Mouse (Mus musculus) liver, embryonic 13.5 days (tissue): ENCODE measurements around the gene Sppl2b. TPM values are rescaled to one million over a fixed set of nuclear protein-coding genes. Genes with fewer than 3 reads are reported as not detected.
"Not testable (repeated sequence)": the region's sequence is repeated elsewhere in the genome, so short reads cannot be mapped to it uniquely, and the experiment has no call there.

Experiments
- ATAC-seq: fragments of 200-750 bp; cut with Nextera tagmentation; 2 replicates; pipeline ENCODE4 v1.8.0; 2017; ENCODE audit warnings: low read depth, mild to moderate bottlenecking, moderate number of reproducible peaks, moderate library complexity
- DNase-seq: peaks from one replicate; pipeline ENCODE4 v3.0.0; 2022
- H3K27ac ChIP-seq: fragments of 300-500 bp; sonication (generic); 2 replicates; pipeline ENCODE4 v1.5.1; 2015; ENCODE audit warnings: moderate library complexity, mild to moderate bottlenecking, inconsistent platforms
- H3K27me3 ChIP-seq: fragments of 300-500 bp; sonication (generic); 2 replicates; pipeline ENCODE4 v1.6.1; 2015; ENCODE audit warnings: mild to moderate bottlenecking, inconsistent platforms
- H3K36me3 ChIP-seq: fragments of 300-500 bp; sonication (generic); 2 replicates; pipeline ENCODE4 v1.6.1; 2015; ENCODE audit warnings: mild to moderate bottlenecking, inconsistent platforms
- H3K4me1 ChIP-seq: fragments of 300-500 bp; sonication (generic); replicated peaks from 2 replicates; pipeline ENCODE4 v1.6.1; 2015; ENCODE audit warnings: inconsistent platforms
- H3K4me2 ChIP-seq: fragments of 300-500 bp; sonication (generic); 2 replicates; pipeline ENCODE4 v1.6.1; 2015; ENCODE audit warnings: inconsistent platforms, mild to moderate bottlenecking, moderate library complexity
- H3K4me3 ChIP-seq: fragments of 300-500 bp; sonication (generic); replicated peaks from 2 replicates; pipeline ENCODE4 v1.5.1; 2015; ENCODE audit warnings: mild to moderate bottlenecking, inconsistent platforms
- H3K9ac ChIP-seq: fragments of 300-500 bp; sonication (generic); 2 replicates; pipeline ENCODE4 v1.6.1; 2015; ENCODE audit warnings: mild to moderate bottlenecking, inconsistent platforms
- H3K9me3 ChIP-seq: fragments of 300-500 bp; sonication (generic); replicated peaks from 2 replicates; pipeline ENCODE4 v1.6.1; 2016; ENCODE audit warnings: inconsistent platforms
- WGBS: fragments of 180-500 bp; shearing (Covaris S2); methylation state at CpG from one replicate; pipeline ENCODE4 v1.1.7; 2015; ENCODE audit not compliant: insufficient replicate concordance; 5-methylcytosine and 5-hydroxymethylcytosine counted together
- polyA plus RNA-seq: library from polyadenylated mRNA; unstranded; fragments of >200 nt; fragmentation: Nextera tagmentation; extraction: Ambion mirVana; gene quantifications from 2 replicates; pipeline ENCODE4 v1.2.1, GENCODE M21; 2015

Sppl2b gene
- polyA plus RNA-seq, 1 experiment from 2014 or later: 56.8 TPM

DNA sequence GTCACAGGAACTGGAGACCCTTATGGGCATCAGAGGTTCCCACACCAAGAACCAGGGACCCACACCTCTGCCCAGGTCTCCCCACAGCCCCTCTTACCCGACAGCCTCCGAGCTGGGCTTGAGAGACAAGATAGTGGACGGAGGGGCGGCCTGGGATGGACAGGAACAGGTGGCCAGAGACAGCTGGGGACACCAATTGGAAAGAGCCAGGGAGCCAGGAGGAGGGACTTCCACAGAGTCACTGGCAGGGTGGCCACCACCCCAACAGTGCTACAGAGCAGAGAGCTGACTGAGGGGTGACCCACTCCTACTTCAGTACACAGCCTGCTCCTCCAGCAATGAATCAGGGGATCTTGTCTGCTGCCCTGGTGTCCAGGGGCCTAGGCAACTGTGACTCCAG lies 41.7 kb upstream of the Sppl2b start, which contains the start of gene Jsrp1:
Gene Jsrp1, minus strand, starts transcription at position 133 of the 400 bp plus-strand sequence.
- no peak within 1 kb of the TSS for H3K4me2 ChIP-seq
- no peak within 1 kb of the TSS for H3K27ac ChIP-seq
- H3K27me3 ChIP-seq: peaks cover 50% of the 10 kb centered on the region
- H3K4me3 ChIP-seq: no peak within 1 kb of the TSS
- DNase-seq (no peak), ATAC-seq (no peak)
- peaks cover 26% of the 10 kb centered on the region for H3K4me1 ChIP-seq
- WGBS: 63% methylated on average over 4 of the region's 4 CpGs
- H3K9ac ChIP-seq: no peak within 1 kb of the TSS
- H3K9me3 ChIP-seq: no peaks in the 10 kb centered on the region
- no peaks in the 10 kb centered on the region for H3K36me3 ChIP-seq

DNA sequence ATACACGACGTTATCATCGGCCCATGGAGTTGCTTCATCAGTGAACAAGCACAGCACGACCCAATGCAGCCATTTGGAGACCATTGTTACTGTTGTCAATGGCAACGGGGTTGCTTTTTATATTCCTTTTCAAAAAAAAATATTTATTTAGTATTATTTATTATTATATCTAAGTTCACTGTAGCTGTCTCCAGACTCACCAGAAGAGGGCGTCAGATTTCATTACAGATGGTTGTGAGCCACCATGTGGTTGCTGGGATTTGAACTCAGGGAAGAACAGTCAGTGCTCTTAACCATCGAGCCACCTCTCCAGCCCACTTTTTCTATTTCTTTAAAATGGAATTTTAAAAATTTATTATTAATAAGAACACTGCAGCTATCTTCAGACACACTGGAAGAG lies 40.3 kb upstream of the Sppl2b start:
- H3K4me2 ChIP-seq: no peak overlapping the region
- H3K4me1 ChIP-seq: peaks cover 29% of the 10 kb centered on the region
- ATAC-seq: no peak
- no peak overlapping the region for H3K4me3 ChIP-seq
- no peaks in the 10 kb centered on the region for H3K9me3 ChIP-seq
- H3K27me3 ChIP-seq: peaks cover 36% of the 10 kb centered on the region
- no peak overlapping the region for H3K27ac ChIP-seq
- H3K9ac ChIP-seq: no peak overlapping the region
- no peak for DNase-seq
- WGBS: 57% methylated on average over 7 of the region's 7 CpGs
- H3K36me3 ChIP-seq: no peaks in the 10 kb centered on the region

DNA sequence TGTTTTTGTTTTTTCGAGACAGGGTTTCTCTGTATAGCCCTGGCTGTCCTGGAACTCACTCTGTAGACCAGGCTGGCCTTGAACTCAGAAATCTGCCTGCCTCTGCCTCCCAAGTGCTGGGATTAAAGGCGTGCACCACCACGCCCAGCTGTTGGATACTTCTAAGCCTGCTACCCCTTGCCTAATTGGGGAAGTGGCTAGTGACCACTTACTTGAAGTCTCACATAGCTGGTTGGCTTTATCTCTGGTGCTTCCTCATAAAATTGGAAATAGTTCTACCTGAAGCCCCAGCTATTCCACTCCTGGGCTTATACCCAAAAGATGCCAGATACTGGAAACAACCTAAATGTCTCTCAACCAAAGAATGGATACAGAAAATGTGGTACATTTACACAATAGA lies 38.8 kb upstream of the Sppl2b start:
- ATAC-seq, DNase-seq, H3K9me3 ChIP-seq, H3K4me2 ChIP-seq, H3K27ac ChIP-seq, H3K9ac ChIP-seq, H3K4me3 ChIP-seq, H3K36me3 ChIP-seq: not testable (repeated sequence)
- WGBS: 49% methylated on average over 3 of the region's 3 CpGs
- peaks cover 21% of the 10 kb centered on the region for H3K27me3 ChIP-seq
- peaks cover 31% of the 10 kb centered on the region for H3K4me1 ChIP-seq

DNA sequence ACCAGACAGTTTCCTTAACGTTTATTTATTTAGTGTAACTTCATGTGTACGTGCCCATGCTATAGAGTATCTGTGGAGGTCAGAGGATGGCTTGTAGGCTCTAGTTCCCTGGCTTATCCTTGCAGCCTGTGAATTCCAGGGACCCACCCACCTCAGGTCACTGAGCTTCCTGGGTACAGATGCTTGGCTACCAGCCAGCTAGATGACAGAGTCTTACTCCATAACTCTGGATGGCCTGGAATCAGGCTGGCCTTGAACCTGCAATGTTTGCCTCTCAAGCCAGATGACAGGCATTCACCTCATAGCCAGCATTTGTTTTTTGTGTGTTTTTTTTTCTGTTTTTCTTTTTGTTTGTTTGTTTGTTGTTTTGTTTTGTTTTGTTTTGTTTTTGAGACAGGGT lies 37.9 kb upstream of the Sppl2b start:
- Histone ChIP-seq H3K4me2 (no peak overlapping the region), H3K36me3 (no peaks in the 10 kb centered on the region), H3K27ac (peak overlapping the region; percentile 3; the same call in 1 of the 2 replicates), H3K4me1 (peaks cover 33% of the 10 kb centered on the region), H3K4me3 (no peak overlapping the region), H3K9me3 (no peaks in the 10 kb centered on the region), H3K9ac (no peak overlapping the region), H3K27me3 (peaks cover 12% of the 10 kb centered on the region)
- no peak for ATAC-seq
- no peak for DNase-seq
- 69% methylated on average over 2 of the region's 2 CpGs for WGBS

DNA sequence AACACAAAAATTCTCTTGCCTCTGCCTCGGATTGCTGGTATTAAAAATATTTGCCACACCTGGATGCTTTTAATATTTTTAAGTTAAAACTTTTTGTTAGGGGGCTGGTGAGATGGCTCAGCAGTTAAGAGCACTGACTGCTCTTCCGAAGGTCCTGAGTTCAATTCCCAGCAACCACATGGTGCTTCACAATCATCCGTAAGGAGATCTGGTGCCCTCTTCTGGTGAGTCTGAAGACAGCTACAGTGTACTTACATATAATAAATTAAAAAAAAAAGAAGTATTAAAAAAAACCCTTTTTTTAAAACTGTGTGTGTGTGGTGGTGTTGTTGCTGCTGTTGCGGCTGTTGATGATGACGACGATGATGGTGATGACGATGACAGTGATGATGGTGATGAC lies 37.1 kb upstream of the Sppl2b start:
- not testable (repeated sequence) for H3K27me3 ChIP-seq, ATAC-seq, H3K4me3 ChIP-seq, H3K9me3 ChIP-seq, H3K36me3 ChIP-seq, DNase-seq
- 81% methylated on average over 7 of the region's 7 CpGs for WGBS
- peak overlapping the region; percentile 36; the same call in 1 of the 2 replicates for H3K4me2 ChIP-seq
- H3K9ac ChIP-seq: peak overlapping the region; percentile 54; the same call in 1 of the 2 replicates
- peaks cover 40% of the 10 kb centered on the region for H3K4me1 ChIP-seq
- peak overlapping the region; percentile 94 for H3K27ac ChIP-seq

DNA sequence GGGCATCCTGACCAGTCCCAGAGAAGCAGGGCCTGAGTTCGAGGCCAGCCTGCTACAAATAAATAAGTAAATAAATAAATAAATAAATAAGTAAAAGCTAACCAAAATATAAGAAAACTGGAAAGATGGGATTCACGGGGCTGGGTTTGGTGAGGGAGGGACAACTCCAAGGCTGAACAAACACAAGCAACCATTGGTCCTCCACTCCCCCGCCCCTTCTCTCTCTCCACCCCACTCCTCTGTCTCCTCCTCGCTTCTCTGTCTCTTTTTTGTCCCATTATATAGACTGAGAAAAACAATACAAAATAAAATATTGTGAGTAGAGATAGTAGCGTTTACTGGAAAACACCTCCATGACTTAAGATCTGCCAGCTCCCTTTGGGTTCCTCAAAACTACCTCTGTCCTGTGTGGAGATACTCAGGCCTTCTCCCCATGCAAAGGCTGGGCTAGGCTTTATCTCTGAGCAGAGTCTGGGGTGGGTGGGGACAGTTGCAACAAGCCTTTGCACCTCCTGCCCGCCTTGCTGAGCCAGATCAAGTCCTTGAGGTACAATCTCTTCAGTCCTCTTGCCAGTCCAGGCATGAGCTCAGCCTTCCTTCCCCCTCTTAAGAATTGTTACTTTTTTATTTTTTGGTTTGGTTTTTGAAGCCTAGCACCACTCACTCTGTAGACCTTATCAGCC lies 36.3 kb upstream of the Sppl2b start:
- Histone ChIP-seq H3K27ac (peak overlapping the region; percentile 94), H3K9me3 (no peaks in the 10 kb centered on the region), H3K4me3 (no peak overlapping the region; the same call in 1 of the 2 replicates), H3K4me1 (peaks cover 48% of the 10 kb centered on the region), H3K4me2 (peak overlapping the region; percentile 36), H3K36me3 (no peaks in the 10 kb centered on the region), H3K9ac (peak overlapping the region; percentile 54), H3K27me3 (no peaks in the 10 kb centered on the region)
- 36% methylated on average over 6 of the region's 6 CpGs for WGBS
- DNase-seq (peak; percentile 85), ATAC-seq (peak; percentile 99)

DNA sequence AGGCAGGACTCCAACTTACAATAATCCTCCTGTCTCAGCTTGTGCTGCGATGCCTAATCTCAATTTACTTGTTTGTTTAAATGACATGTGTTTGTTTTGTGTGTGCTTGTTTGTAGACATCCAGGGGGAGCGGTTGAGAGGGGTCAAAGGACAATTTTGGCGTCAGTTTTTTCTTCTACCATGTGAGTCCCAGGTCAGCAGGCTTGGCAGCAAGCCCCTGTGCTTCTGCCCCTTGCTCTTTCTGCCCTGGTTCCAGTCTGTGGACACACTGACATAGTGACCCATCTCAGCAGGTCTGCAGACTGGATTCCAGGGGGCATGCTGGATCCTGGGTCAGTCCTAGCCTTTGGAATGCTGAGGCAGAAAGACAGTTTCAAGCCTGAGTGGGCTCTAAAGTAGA lies 35.7 kb upstream of the Sppl2b start:
- Histone ChIP-seq H3K9ac (peak overlapping the region; percentile 54), H3K4me3 (no peak overlapping the region), H3K4me1 (peaks cover 54% of the 10 kb centered on the region), H3K4me2 (peak overlapping the region; percentile 36), H3K9me3 (no peaks in the 10 kb centered on the region), H3K36me3 (no peaks in the 10 kb centered on the region), H3K27ac (peak overlapping the region; percentile 94), H3K27me3 (no peaks in the 10 kb centered on the region)
- 52% methylated on average over 3 of the region's 3 CpGs for WGBS
- DNase-seq (no peak), ATAC-seq (no peak)

DNA sequence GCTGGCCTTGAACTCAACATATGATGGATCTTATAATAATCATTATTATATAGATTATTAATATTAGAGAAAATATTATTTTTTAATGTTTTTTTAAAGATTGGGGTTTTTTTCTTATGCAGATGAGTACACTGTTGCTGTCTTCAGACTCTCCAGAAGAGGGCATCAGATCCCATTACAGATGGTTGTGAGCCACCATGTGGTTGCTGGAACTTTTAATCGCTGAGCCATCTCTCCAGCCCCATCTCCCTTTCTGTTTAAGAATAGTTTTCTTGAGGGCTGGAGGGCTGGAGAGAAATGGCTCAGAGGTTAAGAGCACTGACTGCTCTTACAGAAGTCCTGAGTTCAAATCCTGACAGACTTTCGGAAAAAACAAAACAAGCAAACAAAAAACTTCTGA lies 33.1 kb upstream of the Sppl2b start:
- H3K4me2 ChIP-seq: peak overlapping the region; percentile 2; the same call in 1 of the 2 replicates
- no peaks in the 10 kb centered on the region for H3K9me3 ChIP-seq
- no peak for ATAC-seq
- H3K27me3 ChIP-seq: no peaks in the 10 kb centered on the region
- H3K9ac ChIP-seq: peak overlapping the region; percentile 40
- WGBS: 46% methylated on average over 2 of the region's 2 CpGs
- peaks cover 67% of the 10 kb centered on the region for H3K4me1 ChIP-seq
- H3K36me3 ChIP-seq: no peaks in the 10 kb centered on the region
- H3K27ac ChIP-seq: peak overlapping the region; percentile 85
- peak; percentile 42 for DNase-seq
- H3K4me3 ChIP-seq: no peak overlapping the region

DNA sequence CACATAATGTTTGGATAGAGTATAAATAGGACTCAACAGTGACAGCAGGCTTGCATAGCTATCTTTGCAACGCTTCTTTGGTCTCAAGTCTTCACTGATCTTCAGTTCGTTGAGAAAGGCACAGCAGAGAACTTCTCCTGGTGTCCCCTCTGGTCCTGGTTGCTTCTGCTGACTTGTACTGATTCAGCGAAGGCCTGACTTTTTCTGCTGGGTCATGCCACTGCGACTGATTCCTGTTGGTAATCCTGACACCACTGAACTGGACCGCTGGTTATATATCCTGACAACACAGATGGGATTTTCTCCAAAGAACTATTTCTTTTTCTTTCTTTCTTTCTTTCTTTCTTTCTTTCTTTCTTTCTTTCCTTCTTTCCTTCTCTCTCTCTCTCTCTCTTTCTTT lies 32.5 kb upstream of the Sppl2b start:
- Histone ChIP-seq H3K36me3 (peaks cover 2% of the 10 kb centered on the region), H3K4me3 (no peak overlapping the region), H3K9me3 (no peaks in the 10 kb centered on the region), H3K27me3 (no peaks in the 10 kb centered on the region), H3K4me1 (peaks cover 68% of the 10 kb centered on the region), H3K27ac (peak overlapping the region; percentile 85), H3K4me2 (peak overlapping the region; percentile 2; the same call in 1 of the 2 replicates), H3K9ac (peak overlapping the region; percentile 40)
- DNase-seq (peak; percentile 55), ATAC-seq (no peak)
- 70% methylated on average over 5 of the region's 5 CpGs for WGBS

DNA sequence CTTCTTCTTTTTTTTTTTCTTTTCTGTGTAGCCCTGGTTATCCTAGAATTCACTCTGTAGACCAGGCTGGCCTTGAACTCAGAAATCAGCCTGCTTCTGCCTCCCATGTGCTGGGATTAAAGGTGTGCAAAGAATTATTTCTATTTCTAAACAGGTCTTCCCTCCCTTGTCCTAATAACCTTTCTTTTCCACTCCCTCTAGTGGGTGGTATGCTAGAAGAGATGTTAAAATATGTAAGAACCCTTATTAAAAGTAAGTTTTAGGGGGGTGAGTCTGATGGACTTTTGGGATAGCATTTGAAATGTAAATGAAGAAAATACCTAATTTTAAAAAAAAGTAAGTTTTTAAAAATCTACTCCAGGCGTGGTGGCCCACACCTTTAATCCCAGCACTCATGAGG lies 31.8 kb upstream of the Sppl2b start:
- Histone ChIP-seq H3K4me3 (no peak overlapping the region), H3K36me3 (peaks cover 9% of the 10 kb centered on the region), H3K9me3 (no peaks in the 10 kb centered on the region), H3K4me2 (no peak overlapping the region), H3K9ac (0 out of 2 replicates have a peak overlapping the region, but pooled peaks have one; percentile 49), H3K27ac (peak overlapping the region; percentile 87), H3K4me1 (peaks cover 69% of the 10 kb centered on the region), H3K27me3 (no peaks in the 10 kb centered on the region)
- ATAC-seq (no peak), DNase-seq (no peak)
- WGBS: 57% methylated on average over 1 of the region's 1 CpGs

DNA sequence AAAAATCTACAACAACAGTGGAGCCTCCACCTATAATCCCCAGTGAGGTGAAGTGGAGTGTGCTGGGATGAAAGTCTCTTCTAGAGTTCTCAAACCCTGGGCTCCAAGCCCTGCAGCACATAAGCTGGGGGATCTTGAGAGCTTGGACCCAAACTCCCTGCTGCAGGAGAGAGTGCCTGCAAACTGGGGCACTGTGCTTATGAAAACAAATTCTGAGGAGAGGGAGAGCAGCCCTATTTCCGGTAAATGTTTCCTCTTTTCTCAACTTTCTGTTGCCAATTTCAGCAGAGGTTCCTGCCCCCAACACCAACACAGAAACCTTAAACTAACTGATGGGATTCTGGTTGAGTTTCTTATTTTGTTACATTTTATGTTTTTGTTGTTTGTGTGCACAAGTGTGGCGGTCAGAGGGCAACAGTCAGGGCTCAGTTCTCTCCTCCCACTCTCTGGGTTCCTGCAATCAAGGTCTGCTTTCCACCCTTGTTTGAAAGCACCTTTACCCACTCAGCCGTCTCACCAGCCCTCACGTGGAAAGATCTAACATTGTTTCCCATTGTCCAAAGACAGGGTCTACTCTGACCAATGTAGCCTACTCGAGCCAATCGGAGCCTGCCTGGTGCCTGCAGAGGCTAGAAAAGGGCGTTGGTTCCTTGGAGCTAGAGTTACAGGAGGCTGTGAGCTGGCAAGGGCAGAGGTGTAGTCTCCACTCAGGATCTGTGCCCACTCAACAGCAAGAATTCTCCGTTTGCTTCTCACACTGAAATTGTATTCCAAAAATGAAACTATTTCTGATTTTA lies 31.0 kb upstream of the Sppl2b start:
- Histone ChIP-seq H3K4me3 (no peak overlapping the region), H3K9ac (peak overlapping the region; percentile 49), H3K9me3 (no peaks in the 10 kb centered on the region), H3K4me2 (peak overlapping the region; percentile 29), H3K36me3 (peaks cover 15% of the 10 kb centered on the region), H3K27ac (peak overlapping the region; percentile 87), H3K4me1 (peaks cover 66% of the 10 kb centered on the region), H3K27me3 (no peaks in the 10 kb centered on the region)
- 45% methylated on average over 8 of the region's 8 CpGs for WGBS
- no peak for ATAC-seq
- DNase-seq: no peak
